Mouse (Mus musculus) lung, adult 18-20 months (tissue): Measurements from ENCODE around the gene Abtb2.

Experiments
- DNase-seq, 2 experiments: peaks; one replicate each; pipeline ENCODE4 v3.0.0; 2022; ENCODE audit warnings: mixed read lengths in 2 of 2

Abtb2 gene

GRCm38 (mm10) chr2:103746761-103747160, 180.7 kb downstream of the Abtb2 start:
- DNase-seq = no peak

GRCm38 (mm10) chr2:103747891-103748290, 181.8 kb downstream of the Abtb2 start:
- DNase-seq = no peak

GRCm38 (mm10) chr2:103749091-103749490, 183.0 kb downstream of the Abtb2 start:
- no peak for DNase-seq

GRCm38 (mm10) chr2:103751771-103752170, 185.7 kb downstream of the Abtb2 start:
- DNase-seq = no peak

- DNase-seq = no peak
Observed at GRCm38 (mm10) chr2:103754614-103755013, 188.5 kb downstream of the Abtb2 start.

- no peak for DNase-seq
Observed at GRCm38 (mm10) chr2:103755458-103756085, 189.5 kb downstream of the Abtb2 start.

GRCm38 (mm10) chr2:103760421-103760820, 194.3 kb downstream of the Abtb2 start:
- no peak for DNase-seq

GRCm38 (mm10) chr2:103760906-103761716, 195.0 kb downstream of the Abtb2 start, which contains the start of gene Nat10:
Nat10 (minus strand) TSS chr2:103761270.
- DNase-seq = peak; percentile 98

- DNase-seq = no peak
Observed at GRCm38 (mm10) chr2:103761993-103762392, 195.9 kb downstream of the Abtb2 start.

GRCm38 (mm10) chr2:103762492-103762891, 196.4 kb downstream of the Abtb2 start:
- DNase-seq = no peak
